19 mouse cellular contexts compared by ENCODE assay signal in genomic region chr12:78952484-78952883, GRCm38 (mm10). TPM values are rescaled to one million over a fixed set of nuclear protein-coding genes. Genes with fewer than 3 reads are reported as not detected.
DNase-seq lines count a peak whose midpoint lies in the region; ATAC-seq and TF ChIP-seq lines count a peak whose summit lies in the region.
"Had no signal": no experiment of that assay in that cellular context is flagged by ENCODE, and none has a peak within 500 bp of the region (broad histone marks: within the 10 kb centered on the region; RNA-seq: fewer than 3 reads in every experiment).

No protein-coding gene starts in this region.

- peak overlapping the region; percentile 21; the same call in 1 of the 2 replicates for H3K27ac ChIP-seq in heart, embryonic 12.5 days (ENCODE audit: poor library complexity, severe bottlenecking)
- H3K27ac ChIP-seq in cerebellum, adult 2 months (ENCODE audit: insufficient read depth, low read length), result peak overlapping the region; percentile 99
- H3K27ac ChIP-seq in neural tube, embryonic 15.5 days (replicated peaks), result no peak overlapping the region
- H3K27ac ChIP-seq: embryonic facial prominence, embryonic 13.5 days; hindbrain, embryonic 13.5 days; kidney, postnatal 0 days; limb, embryonic 12.5 days; liver, embryonic 12.5 days had no signal

- TF ChIP-seq POLR2A in cerebellum, adult 2 months (IDR thresholded peaks at IDR 0.05; ENCODE audit: borderline replicate concordance, insufficient read depth, low read length), result peak; percentile 35; the same call in 1 of the 2 replicates

- H3K27me3 ChIP-seq in heart, embryonic 12.5 days (replicated peaks), result no peaks in the 10 kb centered on the region
- H3K27me3 ChIP-seq in cerebellum, adult 2 months (ENCODE audit: control insufficient read depth, insufficient read depth, low read length), result no peaks in the 10 kb centered on the region
- H3K27me3 ChIP-seq in neural tube, embryonic 15.5 days (replicated peaks), result no peaks in the 10 kb centered on the region
- H3K27me3 ChIP-seq: embryonic facial prominence, embryonic 13.5 days; hindbrain, embryonic 13.5 days; limb, embryonic 12.5 days; liver, embryonic 12.5 days had no signal

- peak overlapping the region; percentile 19; the same call in 1 of the 2 replicates for H3K4me2 ChIP-seq in heart, embryonic 12.5 days
- no peak overlapping the region for H3K4me2 ChIP-seq in neural tube, embryonic 15.5 days
- H3K4me2 ChIP-seq: embryonic facial prominence, embryonic 13.5 days; hindbrain, embryonic 13.5 days; limb, embryonic 12.5 days; liver, embryonic 12.5 days; lung, embryonic 14.5 days had no signal

- H3K4me1 ChIP-seq in heart, embryonic 12.5 days (replicated peaks), result peaks cover 8% of the 10 kb centered on the region
- H3K4me1 ChIP-seq in cerebellum, adult 2 months (ENCODE audit: control insufficient read depth, insufficient read depth, low read length), result peaks cover 15% of the 10 kb centered on the region; the same call in 1 of the 2 replicates
- no peaks in the 10 kb centered on the region for H3K4me1 ChIP-seq in neural tube, embryonic 15.5 days
- H3K4me1 ChIP-seq: embryonic facial prominence, embryonic 13.5 days; hindbrain, embryonic 13.5 days; limb, embryonic 12.5 days; liver, embryonic 12.5 days had no signal

- ATAC-seq in heart, embryonic 12.5 days (ENCODE audit: insufficient number of reproducible peaks, low FRiP score), result no peak
- no peak for ATAC-seq in neural tube, embryonic 15.5 days (ENCODE audit: low FRiP score)
- ATAC-seq in megakaryocyte-erythroid progenitor cell, adult 5-6 weeks (replicated peaks; ENCODE audit: low FRiP score, low TSS enrichment, poor library complexity, severe bottlenecking), result no peak
- ATAC-seq: forebrain, embryonic 14.5 days; intestine, postnatal 0 days; liver, embryonic 12.5 days had no signal

- no peak overlapping the region for H3K9ac ChIP-seq in heart, embryonic 12.5 days
- H3K9ac ChIP-seq in neural tube, embryonic 15.5 days (replicated peaks), result no peak overlapping the region
- H3K9ac ChIP-seq: embryonic facial prominence, embryonic 13.5 days; hindbrain, embryonic 13.5 days; limb, embryonic 12.5 days; liver, embryonic 12.5 days; lung, embryonic 14.5 days had no signal

- 53% methylated on average over 3 of the region's 3 CpGs for WGBS in heart, embryonic 12.5 days
- WGBS in cerebellum, adult 2 months, result 3% methylated on average over 3 of the region's 3 CpGs
- whole genome bisulfite sequencing in neural tube, embryonic 15.5 days, result 68% methylated on average over 3 of the region's 3 CpGs

- DNase-seq in heart, adult 8-10 months (ENCODE audit: low spot score), result no peak
- DNase-seq in layer of hippocampus, postnatal 36 days, result peak; percentile 16 to 21
- no peak for DNase-seq in layer of hippocampus, adult 11-12 months (ENCODE audit: low spot score)
- peak; percentile 89 to 96 for DNase-seq in cerebellum, adult 2 months
- DNase-seq in cerebellum, postnatal 36 days, result peak; percentile 83 to 88
- DNase-seq: adrenal gland, postnatal 25 days; lung, embryonic 14.5 days; lung, postnatal 36 days; thymus, postnatal 36 days had no signal

- no peak overlapping the region for H3K4me3 ChIP-seq in heart, embryonic 12.5 days
- H3K4me3 ChIP-seq in cerebellum, adult 2 months (replicated peaks; ENCODE audit: insufficient read depth, low read depth, low read length), result peak overlapping the region; percentile 18
- no peak overlapping the region for H3K4me3 ChIP-seq in neural tube, embryonic 15.5 days (replicated peaks)
- H3K4me3 ChIP-seq: embryonic facial prominence, embryonic 13.5 days; hindbrain, embryonic 13.5 days; limb, embryonic 12.5 days; liver, embryonic 12.5 days had no signal

- H3K9me3 ChIP-seq in heart, embryonic 12.5 days (replicated peaks), result peaks cover 19% of the 10 kb centered on the region
- H3K9me3 ChIP-seq in neural tube, embryonic 15.5 days (replicated peaks), result peaks cover 5% of the 10 kb centered on the region
- H3K9me3 ChIP-seq: liver, embryonic 12.5 days had no signal

- no peak for TF ChIP-seq CTCF in cerebellum, adult 2 months (IDR thresholded peaks at IDR 0.05; ENCODE audit: borderline replicate concordance, insufficient read depth, low read depth, low read length)

- H3K36me3 ChIP-seq in heart, embryonic 12.5 days, result no peaks in the 10 kb centered on the region
- no peaks in the 10 kb centered on the region; the same call in 1 of the 2 replicates for H3K36me3 ChIP-seq in neural tube, embryonic 15.5 days
- H3K36me3 ChIP-seq: embryonic facial prominence, embryonic 13.5 days; limb, embryonic 12.5 days; liver, embryonic 12.5 days had no signal

RNA-seq across cellular contexts. Expression of gene Plek2, which starts 45.7 kb away (rescaled TPM):
- polyA plus RNA-seq in heart, embryonic 12.5 days (2016; fragmentation: Nextera tagmentation; extraction: Ambion mirVana), result 9.9 and 11.3 TPM in 2 replicates
- total RNA-seq in heart, adult 8-10 months (2022), result under 1 TPM in 3 of 4 experiments, not detected in 1; 0.22 to 0.49 (median 0.38) TPM
- total RNA-seq in layer of hippocampus, postnatal 36 days (2021), result under 1 TPM in 1 of 2 experiments, not detected in 1; 0.22 TPM
- 0.80 and 0.92 TPM in 2 replicates for polyA plus RNA-seq in cerebellum, adult 2 months (2012; rRNA removed)
- polyA plus RNA-seq in neural tube, embryonic 15.5 days (2015; fragmentation: Nextera tagmentation; extraction: Ambion mirVana), result 2.6 and 4.0 TPM in 2 replicates
- 2.2 TPM in 1 of 2 replicates, not detected in the other for total RNA-seq in megakaryocyte-erythroid progenitor cell, adult 5-6 weeks (2014; fragmentation: Nextera tagmentation)
- 0.66 TPM in 1 of 2 replicates, not detected in the other for total RNA-seq in megakaryocyte-erythroid progenitor cell, adult 5-6 weeks (2017)
- total RNA-seq: adrenal gland, postnatal 25 days had no signal

RNA-seq across cellular contexts. Expression of gene Tmem229b, which starts 54.9 kb away (rescaled TPM):
- polyA plus RNA-seq in heart, embryonic 12.5 days (2016; fragmentation: Nextera tagmentation; extraction: Ambion mirVana), result 2.9 and 3.4 TPM in 2 replicates
- total RNA-seq in heart, adult 8-10 months (2022), result 1 to 10 TPM; 2.3 to 4.4 (median 2.9) TPM
- 10 to 100 TPM; 28.0 to 28.9 TPM for total RNA-seq in layer of hippocampus, postnatal 36 days (2021)
- polyA plus RNA-seq in cerebellum, adult 2 months (2012; rRNA removed), result 80.8 and 90.8 TPM in 2 replicates
- polyA plus RNA-seq in neural tube, embryonic 15.5 days (2015; fragmentation: Nextera tagmentation; extraction: Ambion mirVana), result 62.5 and 65.9 TPM in 2 replicates
- 12.2 and 22.1 TPM in 2 replicates for total RNA-seq in megakaryocyte-erythroid progenitor cell, adult 5-6 weeks (2014; fragmentation: Nextera tagmentation)
- 8.5 and 10.6 TPM in 2 replicates for total RNA-seq in megakaryocyte-erythroid progenitor cell, adult 5-6 weeks (2017)

Comparison
In these comparisons a context has a peak if more than half of its experiments do, and no peak if none do; other contexts are left out.
1. DNase-seq: peak in layer of hippocampus, postnatal 36 days (2 of 2), cerebellum, adult 2 months (2 of 2) and cerebellum, postnatal 36 days (2 of 2); none in heart, adult 8-10 months (single experiment) and layer of hippocampus, adult 11-12 months (single experiment).